Mouse (Mus musculus) E14TG2a.4 (cell line): ENCODE data around the gene Spint1.

Experiments
- CTCF ChIP-seq: conservative IDR thresholded peaks from 2 replicates; pipeline ENCODE4 v1.5.1; 2014; ENCODE audit warnings: low read length
- POU5F1 ChIP-seq: IDR thresholded peaks from 2 replicates; pipeline ENCODE4 v1.6.1; 2014; ENCODE audit warnings: low read length, borderline replicate concordance

DNA sequence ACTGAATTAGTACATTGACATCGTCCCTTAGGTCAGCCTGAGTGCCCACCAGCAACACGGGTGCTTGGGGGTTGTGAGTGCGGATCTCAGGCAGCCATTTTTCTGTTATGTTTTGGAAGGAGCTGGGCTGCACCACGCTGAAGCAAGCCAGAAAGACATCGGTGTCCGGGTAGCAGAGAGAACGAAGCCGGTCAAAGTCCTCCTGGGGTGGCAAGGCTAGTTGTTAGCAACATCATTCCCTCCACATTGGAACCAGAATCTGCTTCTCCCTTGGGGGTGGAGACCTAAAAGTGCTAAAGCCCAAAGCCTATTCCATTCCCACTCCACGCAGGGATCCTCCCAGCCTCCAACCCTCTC is 33.1 kb downstream of the Spint1 start:
- TF ChIP-seq CTCF (no peak), POU5F1 (no peak)
